Mouse (Mus musculus): ENCODE measurements around the gene Slc34a3. TPM values are rescaled to one million over a fixed set of nuclear protein-coding genes. Genes with fewer than 3 reads are reported as not detected.

Slc34a3 gene
- polyA plus RNA-seq, 1 experiment from 2014 or later = 34.0 TPM

DNA sequence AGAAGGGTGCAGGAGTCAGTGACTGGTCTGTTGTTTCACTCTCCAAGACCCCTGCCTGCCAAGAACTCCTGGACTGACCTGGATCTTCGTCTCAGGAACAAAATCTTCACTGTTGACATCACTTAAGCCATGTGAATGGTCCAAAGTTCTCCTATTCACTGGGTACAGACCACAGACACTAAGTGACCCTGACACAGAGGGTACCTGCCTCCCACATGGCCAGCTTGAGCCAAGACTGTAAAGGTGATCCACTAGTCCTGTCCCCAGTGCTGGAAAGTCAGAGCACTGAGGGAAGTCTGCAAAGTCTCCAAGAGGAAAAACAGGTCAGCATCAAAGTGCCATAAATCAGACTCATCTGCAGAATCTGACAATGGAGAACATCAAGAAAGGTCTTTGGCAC is 26.6 kb downstream of the Slc34a3 start:
- 83% methylated on average over 1 of the region's 1 CpGs for WGBS
- Histone ChIP-seq H3K4me2 (replicated peaks; ENCODE audit: low read depth) (no peak overlapping the region), H3K4me1 (replicated peaks; ENCODE audit: control insufficient read depth, insufficient read depth, low read length) (0 out of 2 replicates have a peak, but pooled peaks cover 8% of the 10 kb centered on the region), H3K9me3 (ENCODE audit: control insufficient read depth) (no peaks in the 10 kb centered on the region), H3K27me3 (replicated peaks; ENCODE audit: control insufficient read depth, insufficient read depth, low read length) (no peaks in the 10 kb centered on the region), H3K36me3 (ENCODE audit: control insufficient read depth, insufficient read depth) (peaks cover 60% of the 10 kb centered on the region), H3K9ac (ENCODE audit: low read depth, low read length) (no peak overlapping the region), H3K27ac (ENCODE audit: low read depth, low read length) (peak overlapping the region; percentile 35; the same call in 1 of the 2 replicates), H3K4me3 (ENCODE audit: low read depth, low read length) (no peak overlapping the region)
- TF ChIP-seq CTCF (IDR thresholded peaks at IDR 0.05; ENCODE audit: low read depth) = no peak
- no peak for ATAC-seq

GRCm38 (mm10) chr2:25203631-25204214 is 30.4 kb downstream of the Slc34a3 start:
- H3K4me1 ChIP-seq (replicated peaks; ENCODE audit: control insufficient read depth, insufficient read depth, low read length) = 0 out of 2 replicates have a peak, but pooled peaks cover 2% of the 10 kb centered on the region
- H3K27ac ChIP-seq (ENCODE audit: low read depth, low read length) = no peak overlapping the region
- peak; percentile 62 for TF ChIP-seq CTCF (IDR thresholded peaks at IDR 0.05; ENCODE audit: low read depth)
- no peak overlapping the region for H3K4me3 ChIP-seq (ENCODE audit: low read depth, low read length)
- WGBS = 52% methylated on average over 4 of the region's 4 CpGs
- no peaks in the 10 kb centered on the region for H3K9me3 ChIP-seq (ENCODE audit: control insufficient read depth)
- H3K4me2 ChIP-seq (replicated peaks; ENCODE audit: low read depth) = no peak overlapping the region
- no peak overlapping the region for H3K9ac ChIP-seq (ENCODE audit: low read depth, low read length)
- H3K36me3 ChIP-seq (ENCODE audit: control insufficient read depth, insufficient read depth) = peaks cover 95% of the 10 kb centered on the region
- no peak for ATAC-seq
- H3K27me3 ChIP-seq (replicated peaks; ENCODE audit: control insufficient read depth, insufficient read depth, low read length) = no peaks in the 10 kb centered on the region

DNA sequence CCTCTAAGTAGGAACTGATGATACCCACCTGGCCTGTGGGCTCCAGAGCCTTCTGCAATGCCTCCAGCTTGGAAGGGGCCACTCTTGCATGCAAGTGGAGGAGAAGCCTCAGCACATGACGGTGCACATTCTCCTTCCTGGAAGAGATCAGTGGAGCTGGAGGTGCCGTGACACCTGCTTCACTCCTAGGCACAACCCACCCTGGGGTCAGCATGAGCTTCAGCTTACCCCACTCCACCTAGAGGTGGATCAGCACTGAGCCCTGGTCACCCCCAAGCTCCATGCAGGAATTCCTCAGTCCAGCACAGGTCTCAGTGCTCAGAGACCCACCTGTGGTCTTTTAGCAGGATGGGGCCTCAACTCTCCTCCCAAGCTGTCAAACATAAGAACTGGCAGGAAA is 33.5 kb downstream of the Slc34a3 start:
- Histone ChIP-seq H3K9me3 (ENCODE audit: control insufficient read depth) (no peaks in the 10 kb centered on the region), H3K4me1 (replicated peaks; ENCODE audit: control insufficient read depth, insufficient read depth, low read length) (0 out of 2 replicates have a peak, but pooled peaks cover 8% of the 10 kb centered on the region), H3K36me3 (ENCODE audit: control insufficient read depth, insufficient read depth) (peaks cover 76% of the 10 kb centered on the region), H3K9ac (ENCODE audit: low read depth, low read length) (no peak overlapping the region), H3K4me3 (ENCODE audit: low read depth, low read length) (no peak overlapping the region), H3K4me2 (replicated peaks; ENCODE audit: low read depth) (no peak overlapping the region), H3K27me3 (replicated peaks; ENCODE audit: control insufficient read depth, insufficient read depth, low read length) (no peaks in the 10 kb centered on the region), H3K27ac (ENCODE audit: low read depth, low read length) (no peak overlapping the region)
- WGBS = 95% methylated on average over 2 of the region's 2 CpGs
- ATAC-seq = no peak
- no peak for TF ChIP-seq CTCF (IDR thresholded peaks at IDR 0.05; ENCODE audit: low read depth)

- H3K9me3 ChIP-seq (ENCODE audit: control insufficient read depth) = no peaks in the 10 kb centered on the region
- H3K9ac ChIP-seq (ENCODE audit: low read depth, low read length) = no peak overlapping the region
- no peak for ATAC-seq
- no peak overlapping the region for H3K4me3 ChIP-seq (ENCODE audit: low read depth, low read length)
- H3K27me3 ChIP-seq (replicated peaks; ENCODE audit: control insufficient read depth, insufficient read depth, low read length) = no peaks in the 10 kb centered on the region
- TF ChIP-seq CTCF (IDR thresholded peaks at IDR 0.05; ENCODE audit: low read depth) = no peak
- no peak overlapping the region; the same call in 1 of the 2 replicates for H3K27ac ChIP-seq (ENCODE audit: low read depth, low read length)
- H3K4me1 ChIP-seq (replicated peaks; ENCODE audit: control insufficient read depth, insufficient read depth, low read length) = peaks cover 19% of the 10 kb centered on the region; the same call in 1 of the 2 replicates
- H3K36me3 ChIP-seq (ENCODE audit: control insufficient read depth, insufficient read depth) = peaks cover 57% of the 10 kb centered on the region
- no peak overlapping the region; the same call in 1 of the 2 replicates for H3K4me2 ChIP-seq (replicated peaks; ENCODE audit: low read depth)
Measured at GRCm38 (mm10) chr2:25197946-25198345, 36.2 kb downstream of the Slc34a3 start.

GRCm38 (mm10) chr2:25197191-25197590 is 37.0 kb downstream of the Slc34a3 start:
- no peaks in the 10 kb centered on the region for H3K27me3 ChIP-seq (replicated peaks; ENCODE audit: control insufficient read depth, insufficient read depth, low read length)
- peaks cover 50% of the 10 kb centered on the region for H3K36me3 ChIP-seq (ENCODE audit: control insufficient read depth, insufficient read depth)
- ATAC-seq = no peak
- H3K27ac ChIP-seq (ENCODE audit: low read depth, low read length) = peak overlapping the region; percentile 91
- H3K9ac ChIP-seq (ENCODE audit: low read depth, low read length) = 0 out of 2 replicates have a peak overlapping the region, but pooled peaks have one; percentile 24
- no peaks in the 10 kb centered on the region for H3K9me3 ChIP-seq (ENCODE audit: control insufficient read depth)
- peaks cover 19% of the 10 kb centered on the region; the same call in 1 of the 2 replicates for H3K4me1 ChIP-seq (replicated peaks; ENCODE audit: control insufficient read depth, insufficient read depth, low read length)
- peak overlapping the region; percentile 37 for H3K4me3 ChIP-seq (ENCODE audit: low read depth, low read length)
- TF ChIP-seq CTCF (IDR thresholded peaks at IDR 0.05; ENCODE audit: low read depth) = no peak
- 13% methylated on average over 2 of the region's 2 CpGs for WGBS
- H3K4me2 ChIP-seq (replicated peaks; ENCODE audit: low read depth) = peak overlapping the region; percentile 66

GRCm38 (mm10) chr2:25196172-25196954 is 37.8 kb downstream of the Slc34a3 start, which contains the start of gene Tor4a:
Gene Tor4a (minus strand): TSS chr2:25196886.
- Histone ChIP-seq H3K4me1 (replicated peaks; ENCODE audit: control insufficient read depth, insufficient read depth, low read length) (peaks cover 19% of the 10 kb centered on the region; the same call in 1 of the 2 replicates), H3K9ac (ENCODE audit: low read depth, low read length) (peak within 1 kb of the TSS; percentile 54; the same call in 1 of the 2 replicates), H3K4me3 (ENCODE audit: low read depth, low read length) (peak within 1 kb of the TSS; percentile 37), H3K27me3 (replicated peaks; ENCODE audit: control insufficient read depth, insufficient read depth, low read length) (no peaks in the 10 kb centered on the region), H3K9me3 (ENCODE audit: control insufficient read depth) (no peaks in the 10 kb centered on the region), H3K4me2 (replicated peaks; ENCODE audit: low read depth) (peak within 1 kb of the TSS; percentile 66), H3K27ac (ENCODE audit: low read depth, low read length) (peak within 1 kb of the TSS; percentile 91), H3K36me3 (ENCODE audit: control insufficient read depth, insufficient read depth) (peaks cover 42% of the 10 kb centered on the region)
- 9% methylated on average over 8 of the region's 8 CpGs for WGBS
- peak; percentile 79 for ATAC-seq
- no peak for TF ChIP-seq CTCF (IDR thresholded peaks at IDR 0.05; ENCODE audit: low read depth)

Data from intestine, postnatal 0 days (tissue).